Mouse (Mus musculus) neural tube, embryonic 11.5 days (tissue): ENCODE results near the gene Yrdc. TPM values are rescaled to one million over a fixed set of nuclear protein-coding genes. Genes with fewer than 3 reads are reported as not detected.

ENCODE experiments used
- ATAC-seq: fragments of 200-750 bp; cut with Nextera tagmentation; 2 replicates; pipeline ENCODE4 v1.8.0; 2017; ENCODE audit warnings: moderate number of reproducible peaks, mild to moderate bottlenecking, moderate TSS enrichment, moderate library complexity; ENCODE audit not compliant: insufficient read depth, low FRiP score, low TSS enrichment
- DNase-seq: peaks from one replicate; pipeline ENCODE4 v3.0.0-alpha.2; 2015; ENCODE audit warnings: low spot score
- H3K27ac ChIP-seq: fragments of 300-500 bp; sonication (generic); 2 replicates; pipeline ENCODE4 v1.5.1; 2014; ENCODE audit warnings: low read depth, mild to moderate bottlenecking, low read length
- H3K27me3 ChIP-seq: fragments of 300-500 bp; sonication (generic); 2 replicates; pipeline ENCODE4 v1.6.1; 2014; ENCODE audit warnings: mild to moderate bottlenecking, low read length, mixed read lengths; ENCODE audit not compliant: control insufficient read depth, insufficient read depth
- H3K36me3 ChIP-seq: fragments of 300-500 bp; sonication (generic); 2 replicates; pipeline ENCODE4 v1.6.1; 2014; ENCODE audit warnings: mild to moderate bottlenecking, low read length, moderate library complexity, mixed read lengths; ENCODE audit not compliant: control insufficient read depth, insufficient read depth
- H3K4me1 ChIP-seq: fragments of 300-500 bp; sonication (generic); 2 replicates; pipeline ENCODE4 v1.6.1; 2014; ENCODE audit warnings: low read length, mixed read lengths; ENCODE audit not compliant: control insufficient read depth, insufficient read depth
- H3K4me2 ChIP-seq: fragments of 300-500 bp; sonication (generic); 2 replicates; pipeline ENCODE4 v1.6.1; 2014; ENCODE audit warnings: low read depth, mild to moderate bottlenecking, moderate library complexity
- H3K4me3 ChIP-seq: fragments of 300-500 bp; sonication (generic); 2 replicates; pipeline ENCODE4 v1.5.1; 2014; ENCODE audit warnings: low read depth, low read length
- H3K9ac ChIP-seq: fragments of 300-500 bp; sonication (generic); 2 replicates; pipeline ENCODE4 v1.6.1; 2014; ENCODE audit warnings: mild to moderate bottlenecking, low read length
- H3K9me3 ChIP-seq: fragments of 300-500 bp; sonication (generic); 2 replicates; pipeline ENCODE4 v1.6.1; 2016; ENCODE audit warnings: low read length; ENCODE audit not compliant: control insufficient read depth
- WGBS: fragments of 180-500 bp; shearing (Covaris S2); extraction: QIAGEN DNeasy Blood & Tissue Kit; methylation state at CpG from one replicate; pipeline ENCODE4 v1.1.7; 2014; 5-methylcytosine and 5-hydroxymethylcytosine counted together
- polyA plus RNA-seq: library from polyadenylated mRNA; unstranded; fragments of >200 nt; fragmentation: Nextera tagmentation; extraction: Ambion mirVana; gene quantifications from 2 replicates; pipeline ENCODE4 v1.2.1, GENCODE M21; 2014

Gene Yrdc
- polyA plus RNA-seq, 1 experiment from 2014 or later = 50.8 TPM

GRCm38 (mm10) chr4:124840998-124841397, 9.5 kb upstream of the Yrdc start:
- Histone ChIP-seq H3K9ac (no peak overlapping the region), H3K27me3 (no peaks in the 10 kb centered on the region), H3K27ac (no peak overlapping the region), H3K36me3 (peaks cover 7% of the 10 kb centered on the region), H3K9me3 (no peaks in the 10 kb centered on the region), H3K4me2 (no peak overlapping the region), H3K4me1 (no peaks in the 10 kb centered on the region), H3K4me3 (no peak overlapping the region)
- DNase-seq (no peak), ATAC-seq (no peak)
- WGBS = 100% methylated on average over 1 of the region's 1 CpGs

GRCm38 (mm10) chr4:124843493-124843892, 7.0 kb upstream of the Yrdc start:
- no peak overlapping the region for H3K9ac ChIP-seq
- H3K27me3 ChIP-seq = no peaks in the 10 kb centered on the region
- H3K4me3 ChIP-seq = no peak overlapping the region
- no peaks in the 10 kb centered on the region for H3K4me1 ChIP-seq
- DNase-seq (peak; percentile 54), ATAC-seq (no peak)
- H3K36me3 ChIP-seq = peaks cover 6% of the 10 kb centered on the region
- H3K27ac ChIP-seq = no peak overlapping the region
- WGBS = 60% methylated on average over 11 of the region's 11 CpGs
- no peak overlapping the region for H3K4me2 ChIP-seq
- H3K9me3 ChIP-seq = no peaks in the 10 kb centered on the region

GRCm38 (mm10) chr4:124847573-124847972, 2.9 kb upstream of the Yrdc start:
- no peak for ATAC-seq
- Histone ChIP-seq H3K36me3 (peaks cover 5% of the 10 kb centered on the region), H3K4me2 (no peak overlapping the region), H3K9ac (no peak overlapping the region), H3K9me3 (no peaks in the 10 kb centered on the region), H3K27me3 (no peaks in the 10 kb centered on the region), H3K4me3 (no peak overlapping the region), H3K4me1 (peaks cover 11% of the 10 kb centered on the region), H3K27ac (no peak overlapping the region)
- WGBS = 4% methylated on average over 8 of the region's 8 CpGs
- peak; percentile 86 for DNase-seq

GRCm38 (mm10) chr4:124849631-124850260, 733 bp upstream of the Yrdc start:
- peaks cover 11% of the 10 kb centered on the region for H3K4me1 ChIP-seq
- DNase-seq = no peak

GRCm38 (mm10) chr4:124850933-124851658, 617 bp downstream of the Yrdc start, which contains the start of gene 1110065P20Rik:
Gene 1110065P20Rik (minus strand): TSS chr4:124851196.
- ATAC-seq (peak; percentile 22), DNase-seq (peak; percentile 49)
- WGBS = under 1% methylated on average over 71 of the region's 75 CpGs
- Histone ChIP-seq H3K4me3 (peak within 1 kb of the TSS; percentile 100), H3K4me1 (peaks cover 11% of the 10 kb centered on the region), H3K4me2 (peak within 1 kb of the TSS; percentile 83), H3K27me3 (no peaks in the 10 kb centered on the region), H3K36me3 (peaks cover 4% of the 10 kb centered on the region; the same call in 1 of the 2 replicates), H3K9ac (peak within 1 kb of the TSS; percentile 83), H3K9me3 (no peaks in the 10 kb centered on the region), H3K27ac (peak within 1 kb of the TSS; percentile 93)

More at GRCm38 (mm10) chr4:124849631-124850260, 733 bp upstream of the Yrdc start:
- Histone ChIP-seq H3K36me3 (peaks cover 2% of the 10 kb centered on the region), H3K27ac (peak overlapping the region; percentile 93), H3K4me2 (peak overlapping the region; percentile 83), H3K27me3 (no peaks in the 10 kb centered on the region), H3K4me3 (peak overlapping the region; percentile 100), H3K9me3 (no peaks in the 10 kb centered on the region), H3K9ac (peak overlapping the region; percentile 83)
- 2% methylated on average over 24 of the region's 24 CpGs for WGBS
- peak; percentile 60 for ATAC-seq

GRCm38 (mm10) chr4:124856294-124856693, 5.8 kb downstream of the Yrdc start:
- Histone ChIP-seq H3K9ac (no peak overlapping the region), H3K4me2 (no peak overlapping the region), H3K4me1 (peaks cover 8% of the 10 kb centered on the region), H3K4me3 (no peak overlapping the region), H3K27me3 (peaks cover under 1% of the 10 kb centered on the region; the same call in 1 of the 2 replicates), H3K27ac (no peak overlapping the region), H3K9me3 (no peaks in the 10 kb centered on the region), H3K36me3 (peaks cover 6% of the 10 kb centered on the region; the same call in 1 of the 2 replicates)
- no peak for ATAC-seq
- no peak for DNase-seq
- WGBS = 94% methylated on average over 8 of the region's 8 CpGs

GRCm38 (mm10) chr4:124858370-124858769, 7.9 kb downstream of the Yrdc start:
- H3K4me2 ChIP-seq = no peak overlapping the region
- peaks cover 6% of the 10 kb centered on the region; the same call in 1 of the 2 replicates for H3K36me3 ChIP-seq
- WGBS = 75% methylated on average over 5 of the region's 5 CpGs
- no peaks in the 10 kb centered on the region for H3K9me3 ChIP-seq
- H3K27ac ChIP-seq = no peak overlapping the region
- no peak overlapping the region for H3K9ac ChIP-seq
- no peak overlapping the region for H3K4me3 ChIP-seq
- H3K4me1 ChIP-seq = peaks cover 5% of the 10 kb centered on the region; the same call in 1 of the 2 replicates
- no peak for DNase-seq
- ATAC-seq = no peak
- peaks cover 4% of the 10 kb centered on the region; the same call in 1 of the 2 replicates for H3K27me3 ChIP-seq

- Histone ChIP-seq H3K9ac (no peak overlapping the region), H3K4me2 (peak overlapping the region; percentile 12; the same call in 1 of the 2 replicates), H3K27ac (no peak overlapping the region), H3K4me3 (no peak overlapping the region), H3K4me1 (peaks cover 5% of the 10 kb centered on the region; the same call in 1 of the 2 replicates), H3K27me3 (peaks cover 4% of the 10 kb centered on the region; the same call in 1 of the 2 replicates), H3K9me3 (no peaks in the 10 kb centered on the region), H3K36me3 (peaks cover 2% of the 10 kb centered on the region; the same call in 1 of the 2 replicates)
- ATAC-seq (no peak), DNase-seq (peak; percentile 75)
- WGBS = 21% methylated on average over 7 of the region's 7 CpGs
These were observed 10.0 kb downstream of the Yrdc start for GRCm38 (mm10) chr4:124860446-124860845.
